Mouse (Mus musculus) retina, postnatal 1 day (tissue): ENCODE measurements around the gene D7Ertd443e.

Experiments
- DNase-seq: peaks from one replicate; pipeline ENCODE4 v3.0.0-alpha.2; 2012

D7Ertd443e gene

DNA sequence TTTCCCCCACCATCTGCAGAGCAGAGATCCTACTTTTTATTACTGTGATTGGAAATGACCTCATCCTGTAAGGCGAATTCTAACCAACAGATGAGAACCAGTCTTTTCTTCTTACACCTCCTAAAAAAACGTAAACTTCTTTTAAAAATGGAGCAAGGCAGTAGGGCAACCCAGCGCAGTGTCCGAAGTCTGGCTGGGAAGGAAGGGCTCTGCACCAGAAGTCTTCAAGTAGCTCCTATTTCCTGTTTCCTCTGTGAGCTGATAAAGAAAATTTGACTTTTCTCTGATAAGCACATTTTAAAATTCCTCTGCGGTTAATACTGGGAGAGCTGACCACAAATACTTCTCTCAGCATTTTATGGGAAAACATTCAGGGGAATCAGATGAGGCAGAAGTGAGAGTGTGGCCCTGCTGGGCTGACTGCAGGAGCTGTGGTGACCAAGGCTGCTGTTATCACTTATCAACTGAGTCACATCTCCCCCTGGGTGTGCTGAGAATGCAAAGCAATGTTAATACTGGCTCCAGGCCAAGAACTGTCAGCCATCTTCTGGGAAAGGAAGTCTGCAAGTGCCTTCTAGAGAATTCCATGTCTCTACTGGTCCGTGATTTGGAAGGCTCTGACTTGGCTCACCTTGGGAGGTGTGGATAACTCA is 97.8 kb downstream of the D7Ertd443e start:
- DNase-seq, result peak; percentile 12

DNA sequence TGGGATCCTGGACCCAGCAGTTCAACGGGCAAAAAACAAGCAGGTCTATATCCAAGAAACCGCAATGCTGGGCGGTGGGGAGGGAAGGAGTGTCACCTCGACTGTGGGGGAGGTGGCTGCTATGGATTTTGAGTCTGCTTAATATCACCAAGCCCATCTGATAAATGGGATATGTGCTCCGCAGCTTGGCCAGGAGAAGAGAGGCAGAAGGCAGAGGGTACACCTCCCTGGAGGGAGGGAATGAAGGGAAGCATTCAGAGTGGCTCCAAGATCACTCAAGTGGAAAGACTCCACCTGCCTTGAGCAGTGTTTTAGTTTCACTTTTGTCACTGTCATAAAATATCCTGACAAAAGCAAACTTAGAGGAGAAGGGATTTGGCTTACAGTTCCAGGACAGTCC is 112.5 kb downstream of the D7Ertd443e start:
- DNase-seq, result no peak

DNA sequence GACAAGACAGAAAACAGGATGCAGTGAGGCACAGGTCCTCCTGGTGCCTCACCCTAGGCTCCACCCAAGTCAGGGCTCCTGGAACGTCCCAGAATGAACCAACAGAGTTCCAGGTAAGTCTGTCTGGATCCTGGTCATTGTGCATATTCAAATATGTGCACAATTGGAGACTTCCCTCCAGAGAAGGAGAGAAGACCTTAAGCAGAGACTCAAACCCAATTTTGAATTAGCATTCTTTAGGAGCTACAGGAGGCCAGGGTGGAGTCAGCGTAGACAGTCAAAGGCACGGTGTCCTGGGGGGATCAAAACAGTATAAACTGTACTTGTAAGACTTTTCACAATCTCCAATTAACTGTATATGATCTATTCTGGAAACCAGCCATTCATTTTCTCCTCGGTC is 113.0 kb downstream of the D7Ertd443e start:
- no peak for DNase-seq

DNA sequence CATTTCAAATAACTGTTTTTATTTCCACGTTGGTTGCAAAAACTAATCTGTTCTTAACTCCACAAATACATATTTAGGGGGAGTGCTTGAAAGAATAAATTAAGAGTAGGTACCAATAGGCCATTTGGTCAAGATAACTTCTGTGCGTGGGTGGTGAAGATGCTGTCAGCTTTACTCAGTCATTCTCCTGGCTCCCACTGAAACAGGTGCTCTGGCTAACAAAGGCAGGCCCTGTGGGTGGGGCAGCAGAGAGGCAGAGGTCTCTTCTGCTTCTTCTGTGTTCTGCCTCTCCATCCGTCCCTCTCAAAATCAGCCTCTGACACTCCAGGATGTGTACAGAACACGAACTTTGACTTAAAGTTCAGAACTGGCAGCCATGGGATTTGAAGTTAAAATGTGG is 119.7 kb downstream of the D7Ertd443e start:
- no peak for DNase-seq

DNA sequence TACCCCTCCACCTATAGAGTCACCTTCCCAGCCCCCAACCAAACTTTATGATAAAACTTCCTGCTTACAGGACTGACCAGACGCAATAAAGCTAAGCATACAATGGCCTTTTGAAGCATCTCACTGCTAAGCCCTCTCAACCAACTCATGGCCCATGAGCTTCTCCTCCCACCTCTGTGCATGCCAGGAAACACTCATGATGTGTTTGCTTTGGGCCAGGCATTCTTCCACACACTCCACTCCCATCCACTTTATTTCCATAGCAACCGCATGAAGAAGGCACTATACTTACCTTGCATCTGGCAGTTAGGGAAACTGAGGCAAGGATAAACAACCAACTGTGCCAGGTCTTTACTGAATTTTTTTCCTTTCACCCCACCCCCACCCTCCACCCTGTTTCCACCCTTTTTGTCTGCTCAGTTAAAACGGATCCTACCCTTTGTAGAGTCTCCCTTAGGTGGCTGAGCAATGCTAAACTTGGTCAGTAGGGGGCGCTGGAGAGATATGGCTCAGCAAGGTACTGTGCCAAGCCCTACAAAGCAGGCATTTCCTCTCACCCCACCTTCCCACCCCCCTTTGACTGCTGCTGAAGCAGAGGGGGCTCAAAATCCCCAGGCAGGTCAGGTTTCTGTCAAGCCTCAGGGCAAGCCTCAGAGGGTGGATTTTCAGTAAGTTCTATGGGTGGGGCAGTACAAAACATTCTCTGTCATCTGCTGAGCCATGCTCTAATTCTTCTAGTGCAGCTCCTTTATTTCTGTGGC is 122.1 kb downstream of the D7Ertd443e start:
- peak; percentile 72 for DNase-seq

DNA sequence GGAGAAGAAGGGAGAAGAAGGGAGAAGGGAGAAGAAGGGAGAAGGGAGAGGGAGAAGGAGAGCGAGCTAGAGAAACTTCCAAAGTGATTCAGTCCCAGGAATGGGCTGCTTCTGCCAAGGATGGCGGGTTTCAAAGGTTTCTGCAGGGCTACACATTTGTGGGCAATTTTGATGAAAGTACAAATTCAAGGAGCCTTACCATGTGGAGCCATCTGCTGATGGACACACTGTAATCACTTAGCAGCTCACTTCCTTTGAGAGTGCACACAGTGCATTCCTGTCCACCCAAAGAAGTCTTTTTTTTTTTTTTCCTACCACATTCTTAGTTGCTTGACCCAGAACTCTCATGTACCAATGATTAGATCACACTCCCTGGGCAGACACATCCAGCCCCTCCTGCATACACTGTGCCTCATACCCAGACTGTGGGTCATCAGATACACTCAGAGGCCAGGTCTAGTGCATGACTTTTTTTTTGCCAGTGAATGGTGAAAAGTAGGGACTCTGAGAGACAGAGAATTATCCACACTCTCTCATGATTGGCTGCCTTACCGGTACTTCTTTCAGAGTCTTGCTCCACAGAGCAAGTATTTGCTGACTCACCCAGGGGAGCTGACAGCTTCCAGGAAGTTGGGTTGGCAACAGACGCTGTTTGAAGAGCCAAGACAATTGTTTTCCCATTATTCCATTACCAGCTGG is 124.3 kb downstream of the D7Ertd443e start:
- peak; percentile 2 for DNase-seq

DNA sequence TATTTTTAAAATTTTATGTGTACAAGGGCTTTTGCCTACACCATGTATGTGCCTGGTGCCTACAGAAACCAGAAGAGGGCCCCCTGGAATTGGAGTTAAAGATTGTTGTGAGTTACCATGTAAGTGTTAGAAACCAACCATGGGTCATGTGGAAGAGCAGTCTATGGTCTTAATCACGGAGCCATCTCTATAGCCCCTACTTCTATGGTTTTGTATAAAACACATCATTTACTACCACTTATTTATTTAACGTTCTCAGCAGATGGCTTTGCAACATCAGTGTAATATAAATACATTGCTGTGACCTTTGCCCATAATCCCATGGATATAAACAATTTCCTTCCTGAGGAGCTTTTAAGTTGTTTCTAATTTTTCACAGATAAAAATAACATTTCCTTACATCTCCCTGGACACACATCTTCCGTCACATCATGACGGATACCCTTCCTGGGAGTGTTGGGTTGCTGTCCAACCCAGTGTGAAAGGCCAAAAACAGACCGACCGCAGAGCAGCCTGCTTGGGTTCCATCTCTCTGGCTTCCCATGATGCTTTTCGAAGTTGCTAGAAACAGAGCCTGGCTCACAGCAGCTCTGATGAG is 135.1 kb downstream of the D7Ertd443e start:
- no peak for DNase-seq

DNA sequence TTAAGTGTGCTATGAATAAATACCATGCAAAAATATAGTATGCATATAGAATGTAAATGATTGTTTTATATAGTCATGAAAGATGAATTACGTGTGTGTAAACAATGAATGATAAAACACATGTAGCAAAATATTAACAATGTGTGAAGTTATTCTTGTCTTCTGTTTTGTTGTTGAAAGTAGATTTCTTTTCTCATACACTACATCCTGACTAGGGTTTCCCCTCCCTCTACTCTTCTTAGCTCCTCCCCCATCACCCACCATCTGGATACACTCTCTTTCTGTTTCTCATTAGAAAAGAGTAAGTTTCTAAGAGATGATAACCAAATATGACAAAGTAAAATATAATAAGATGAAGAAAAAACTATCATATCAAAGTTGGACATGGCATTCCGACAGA is 137.4 kb downstream of the D7Ertd443e start:
- DNase-seq, result no peak

DNA sequence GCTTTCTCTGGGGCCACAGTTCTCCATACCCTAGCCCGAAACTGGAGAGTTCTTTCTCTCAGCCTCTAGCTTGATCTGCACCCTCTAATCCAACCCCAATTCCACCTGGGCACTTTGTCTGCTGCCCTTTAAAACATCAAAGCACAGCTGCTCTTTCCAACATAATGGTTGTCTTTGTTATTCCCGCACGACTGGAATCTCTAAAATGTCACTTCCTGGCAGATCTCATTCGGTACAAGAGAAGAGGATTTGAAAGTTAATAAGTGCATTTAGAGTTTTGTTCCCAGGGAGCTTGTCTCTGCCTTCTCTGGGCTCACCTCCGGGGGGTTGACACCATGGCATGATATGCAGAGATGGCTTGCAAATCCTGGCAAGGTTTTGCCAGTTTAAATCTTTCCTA is 138.8 kb downstream of the D7Ertd443e start:
- DNase-seq, result no peak

DNA sequence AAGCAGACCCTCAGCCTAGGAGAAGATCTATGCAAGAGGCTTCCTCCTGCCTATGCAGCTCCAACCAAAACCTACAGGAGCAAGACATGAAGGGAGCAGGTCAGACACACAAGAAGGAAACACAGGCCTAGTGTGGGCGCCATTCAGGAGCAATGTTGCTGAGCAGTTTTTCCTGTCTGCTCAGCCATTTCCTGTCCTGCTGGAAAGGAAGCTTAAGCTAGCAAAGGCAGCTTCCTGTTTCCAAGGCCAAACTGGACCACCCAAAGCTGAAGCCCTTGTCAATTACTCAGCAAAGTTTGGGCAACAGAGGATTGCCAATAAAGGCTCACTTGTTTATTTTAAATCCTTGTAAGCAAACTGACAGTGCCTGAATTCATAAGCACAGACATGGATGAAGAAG is 142.7 kb downstream of the D7Ertd443e start:
- DNase-seq, result no peak

DNA sequence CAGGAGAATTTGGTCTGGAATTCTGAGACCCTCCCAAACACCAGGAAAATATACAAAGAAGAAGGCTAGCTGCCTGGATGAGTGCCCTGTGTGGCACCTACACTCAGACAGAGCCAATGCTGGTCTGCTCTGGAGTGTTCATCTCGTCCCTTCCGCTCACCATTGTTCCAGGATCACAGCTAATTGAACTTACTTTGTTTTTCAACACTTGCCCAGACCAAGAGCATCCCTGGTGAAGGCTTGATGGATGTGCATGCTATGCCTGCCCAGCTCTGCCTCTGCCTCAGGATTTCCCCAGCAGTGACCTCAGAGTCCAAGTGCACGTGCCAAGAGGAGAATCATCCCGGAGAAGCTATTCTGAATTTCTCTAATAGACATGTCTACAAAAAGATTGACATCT is 144.2 kb downstream of the D7Ertd443e start:
- DNase-seq, result no peak

DNA sequence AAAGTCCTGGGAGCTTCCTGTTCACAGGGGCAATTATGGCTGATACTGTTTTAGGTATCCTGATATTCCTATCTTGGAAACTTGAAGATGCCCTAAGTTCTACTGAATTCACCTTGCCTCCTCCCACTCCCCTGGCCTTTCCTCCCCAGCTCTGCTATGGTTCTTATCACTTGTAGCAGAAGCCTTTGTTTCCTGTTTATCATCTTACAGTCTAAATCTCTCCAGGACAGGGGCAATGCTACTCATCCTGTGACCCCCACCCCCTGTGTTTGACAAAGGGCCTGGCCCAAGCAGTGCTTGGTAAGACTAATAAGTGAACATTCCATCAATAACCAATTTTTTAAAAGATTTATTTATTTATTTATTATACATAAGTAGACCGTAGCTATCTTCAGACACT is 144.9 kb downstream of the D7Ertd443e start:
- DNase-seq, result no peak

DNA sequence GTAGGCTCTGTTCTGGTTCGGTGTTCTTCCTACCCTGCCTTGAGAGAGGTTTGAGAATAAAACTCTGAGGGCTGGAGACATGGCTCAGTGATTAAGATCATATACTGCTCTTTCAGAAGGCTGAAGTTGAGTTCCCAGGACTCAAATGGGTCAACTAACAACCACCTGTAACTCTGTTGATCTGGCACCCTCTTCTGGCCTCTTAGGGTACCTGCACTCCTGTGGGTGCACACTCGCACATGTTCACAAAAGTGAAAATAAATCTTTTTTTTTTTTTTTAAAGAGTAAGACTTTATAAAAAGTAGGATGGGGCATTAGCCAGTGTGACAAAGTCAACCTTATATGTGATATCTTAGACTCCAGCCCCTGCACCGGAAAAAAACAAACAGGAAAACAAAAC is 146.6 kb downstream of the D7Ertd443e start:
- no peak for DNase-seq

DNA sequence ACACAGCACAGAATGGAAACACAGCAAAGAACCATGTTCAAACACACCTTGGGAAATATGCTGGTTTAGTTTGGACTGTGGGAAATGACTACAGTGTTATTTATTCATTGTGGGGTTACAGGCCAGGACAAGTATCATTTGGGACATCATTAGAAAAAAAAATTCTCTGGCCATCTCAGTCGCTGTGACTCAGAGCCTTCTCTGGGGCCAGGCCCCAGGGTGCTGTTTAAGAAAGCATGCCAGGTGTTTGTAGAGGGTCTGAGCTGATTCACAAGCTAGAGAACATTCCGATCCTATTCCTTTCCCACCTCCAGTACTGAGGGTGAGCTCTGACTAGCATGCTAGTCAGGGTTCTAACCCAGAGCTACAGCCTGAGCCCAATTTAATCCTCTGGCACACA is 148.1 kb downstream of the D7Ertd443e start:
- DNase-seq, result no peak

DNA sequence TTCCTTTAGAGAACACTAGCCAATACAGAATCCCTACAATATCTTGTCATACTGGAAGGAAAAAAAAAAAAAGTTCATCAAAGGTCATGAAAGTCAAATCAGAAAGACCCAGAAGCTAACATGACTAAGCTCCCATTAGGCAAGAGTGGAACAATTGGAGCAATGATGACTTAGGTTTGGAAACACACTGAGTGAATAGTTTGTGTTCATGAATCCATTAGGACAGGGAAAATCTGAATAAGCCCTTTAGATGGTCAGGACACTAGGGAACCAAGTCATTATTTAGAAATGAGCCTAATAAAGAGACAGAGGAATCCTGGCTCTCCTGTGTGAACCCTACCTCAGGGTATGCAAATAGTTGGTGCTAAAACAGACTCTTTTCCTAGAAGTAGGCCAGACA is 148.7 kb downstream of the D7Ertd443e start:
- DNase-seq, result no peak

DNA sequence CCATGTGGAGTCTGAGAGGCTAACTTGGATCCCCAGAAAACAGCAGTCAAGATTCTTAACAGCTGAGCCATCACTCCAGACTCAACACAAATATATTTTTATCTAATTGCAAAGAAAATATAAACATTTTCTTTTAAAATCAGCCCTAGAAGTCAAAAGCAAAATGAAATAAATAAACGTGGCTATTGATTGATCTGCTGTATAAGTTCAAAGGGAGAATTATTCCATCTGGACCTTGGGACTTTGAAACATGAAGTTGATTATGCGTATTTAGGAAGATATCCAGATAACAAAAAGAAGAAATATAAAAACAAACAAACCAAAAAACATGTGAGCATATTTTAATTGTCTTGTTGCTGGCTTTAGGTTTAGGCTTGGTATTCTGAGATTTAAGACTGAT is 149.9 kb downstream of the D7Ertd443e start:
- DNase-seq, result no peak

DNA sequence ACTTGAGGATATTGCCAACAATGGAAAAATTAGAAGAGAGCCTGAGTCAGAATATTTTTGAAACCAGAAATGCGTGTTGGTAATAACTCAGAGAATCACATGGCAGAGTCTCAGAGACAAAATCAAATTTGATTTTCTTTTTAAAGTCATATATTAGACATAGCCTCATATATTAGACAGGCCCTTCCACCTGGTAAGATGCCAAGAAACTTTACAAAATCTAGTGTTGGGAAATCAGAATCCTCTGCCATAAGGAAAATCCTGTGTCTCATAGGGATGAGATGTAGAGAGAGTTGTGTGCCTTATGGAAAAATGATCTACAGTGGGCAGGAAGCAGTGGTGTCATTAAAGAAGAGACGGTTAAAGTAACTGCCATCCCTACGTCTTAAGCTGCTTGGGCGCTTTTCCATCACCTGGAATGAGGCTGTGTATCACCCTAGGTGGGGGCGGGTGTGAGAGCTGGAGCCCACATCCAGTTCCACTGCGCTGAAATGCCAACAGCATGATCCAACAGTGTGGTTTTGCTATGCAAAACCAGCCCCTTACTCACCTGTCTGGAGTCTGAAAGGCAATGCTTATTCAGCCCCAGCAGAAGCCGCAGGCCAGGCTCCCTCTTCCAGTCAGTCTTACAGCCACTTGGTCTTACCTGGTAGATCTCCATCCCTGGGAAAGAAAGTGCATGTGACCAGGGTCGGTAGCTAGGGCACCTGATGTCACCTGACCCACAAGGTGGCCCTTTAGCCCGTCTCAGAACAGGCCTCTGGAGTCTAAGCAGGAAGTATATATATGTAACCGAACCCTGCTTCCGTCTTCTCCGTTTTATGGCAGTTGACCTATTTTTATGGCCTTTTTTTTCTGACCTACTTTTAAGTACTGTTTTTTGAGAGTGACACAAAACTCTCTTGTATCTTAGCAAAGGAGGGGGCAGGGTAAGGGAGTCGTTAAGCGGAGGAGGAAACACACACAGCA is 153.8 kb downstream of the D7Ertd443e start, which contains the start of gene Adam12:
Gene Adam12, minus strand, starts transcription at position 769 of the 969 bp plus-strand sequence.
- DNase-seq, result peak; percentile 53

DNA sequence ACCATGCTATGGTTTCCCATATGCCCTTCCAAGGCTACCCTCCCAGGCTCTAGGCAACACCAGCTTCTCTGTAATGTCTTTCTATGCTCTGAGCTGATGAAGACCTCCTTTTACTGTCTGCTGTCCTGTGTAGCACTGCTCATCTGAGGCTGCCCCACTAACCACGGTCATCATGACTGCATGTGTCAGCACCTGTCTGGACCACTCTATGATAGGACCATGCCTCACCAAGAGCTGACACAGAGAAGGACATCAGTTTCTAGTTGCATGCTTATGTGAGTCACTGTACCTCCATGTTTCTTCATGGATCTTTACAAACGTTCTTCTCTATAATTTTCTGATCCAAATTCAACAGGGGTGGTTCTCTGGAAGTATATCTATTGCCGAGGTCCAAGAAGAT is 154.8 kb downstream of the D7Ertd443e start:
- no peak for DNase-seq

DNA sequence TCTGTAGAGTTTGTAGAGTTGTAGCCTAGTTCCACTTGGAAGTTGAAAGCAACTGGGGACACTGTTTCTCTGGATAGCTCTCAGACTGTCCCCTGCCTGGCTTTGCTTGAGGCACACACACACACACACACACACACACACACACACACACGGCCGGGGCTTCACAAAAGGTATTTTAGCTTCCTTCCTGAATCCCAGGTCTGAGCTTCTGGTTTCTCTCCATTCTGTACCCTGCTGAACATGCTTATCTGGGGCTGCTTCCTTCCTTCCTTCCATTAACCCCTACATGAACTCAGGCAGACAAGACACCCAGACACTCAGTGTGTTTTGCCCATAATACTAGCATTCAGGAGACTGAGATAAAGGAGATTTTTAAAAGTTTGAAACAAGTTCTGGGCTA is 155.6 kb downstream of the D7Ertd443e start:
- no peak for DNase-seq

DNA sequence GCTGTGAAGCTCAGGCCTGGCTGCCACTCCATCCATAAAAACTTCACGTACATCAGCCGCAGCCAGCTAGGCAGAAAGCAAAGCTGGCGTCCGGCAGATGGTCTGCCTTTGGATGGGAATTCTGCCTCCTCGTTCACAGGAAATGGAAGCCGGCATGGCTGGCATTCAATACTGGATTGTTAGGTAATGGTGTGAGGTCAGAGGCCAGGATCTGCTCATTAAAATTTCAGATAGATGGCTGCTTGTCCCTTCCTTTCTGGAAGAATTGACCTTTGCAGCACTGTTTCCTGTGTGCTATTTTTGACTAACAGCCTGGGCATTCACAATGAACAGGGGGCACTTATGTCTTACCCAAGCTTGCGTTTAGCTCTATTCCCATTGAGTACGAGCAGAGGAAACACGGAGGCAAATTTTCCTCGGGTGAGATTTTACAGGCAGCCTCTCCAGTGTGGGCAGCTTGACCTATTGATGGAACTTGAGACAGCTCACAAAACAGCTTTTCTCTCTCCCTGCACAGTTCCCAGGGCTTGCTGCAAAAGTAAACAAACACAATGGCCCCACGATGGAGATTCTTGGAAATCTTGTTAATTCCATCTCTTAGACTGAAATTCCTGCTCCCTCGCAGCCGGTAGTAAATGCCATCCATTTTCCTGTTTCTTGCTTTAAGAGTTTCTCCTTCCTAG is 157.5 kb downstream of the D7Ertd443e start:
- DNase-seq, result peak; percentile 83

DNA sequence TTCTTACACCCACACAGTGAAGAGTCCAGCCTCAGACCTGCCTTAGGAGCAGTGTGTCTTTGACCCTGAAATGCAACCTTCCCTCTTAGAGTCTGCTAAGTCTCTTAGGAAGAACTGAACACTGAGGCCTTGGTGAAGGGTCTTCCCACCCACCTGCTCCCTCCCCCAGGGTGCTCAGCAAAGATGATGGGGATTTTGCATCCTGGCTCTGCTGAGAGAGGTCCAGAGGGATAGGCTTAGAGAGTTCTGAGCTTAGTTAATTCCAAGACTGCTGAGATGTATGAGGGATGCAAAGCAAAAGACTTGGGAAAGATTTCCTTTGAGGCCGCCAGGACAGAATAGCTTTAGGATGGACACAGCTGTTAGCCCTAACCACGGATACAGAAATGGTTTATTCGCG is 158.4 kb downstream of the D7Ertd443e start:
- DNase-seq, result no peak

DNA sequence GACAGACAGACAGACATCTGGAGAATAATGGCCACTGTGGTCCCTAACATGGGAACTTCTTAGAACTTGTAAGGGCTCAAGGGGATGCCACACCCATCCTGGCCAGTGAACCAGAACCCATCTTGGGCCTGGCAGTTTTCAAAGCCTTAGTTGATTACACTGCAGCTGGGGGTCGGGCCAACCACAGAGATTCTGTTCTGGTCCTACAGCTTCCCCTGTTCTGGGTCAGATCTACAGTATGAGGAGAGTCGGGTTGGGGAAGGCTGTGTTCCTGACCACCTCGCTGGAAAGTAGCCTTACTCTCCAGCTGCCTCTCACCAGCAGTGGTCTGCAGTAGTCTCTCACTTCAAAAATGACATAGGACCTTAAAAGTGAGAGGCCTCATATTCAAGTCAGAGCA is 159.2 kb downstream of the D7Ertd443e start:
- DNase-seq, result no peak
